Mouse (Mus musculus) hindlimb bud, embryonic 11.5 days (tissue): Measurements from ENCODE around the gene Sfrp5.

Source experiments
- DNase-seq: peaks from one replicate; pipeline ENCODE4 v3.0.0-alpha.2; 2012; ENCODE audit warnings: low read depth, low spot score; ENCODE audit errors: extremely low spot score

Gene Sfrp5

DNA sequence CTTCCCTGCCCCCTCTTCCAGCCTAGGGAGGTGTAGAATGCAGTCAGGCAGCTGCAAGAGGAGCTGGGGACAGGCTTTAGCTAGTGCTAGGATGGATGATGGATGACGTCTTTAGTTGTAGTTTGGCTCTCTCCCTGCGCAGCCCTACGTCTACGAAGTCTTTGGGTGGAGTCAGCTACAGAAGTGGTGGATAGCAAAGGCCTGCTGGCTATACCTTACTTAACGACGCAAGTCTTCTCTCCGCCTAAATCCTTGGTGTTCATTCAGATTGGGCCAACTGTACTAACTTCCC lies 53.5 kb downstream of the Sfrp5 start:
- no peak for DNase-seq
